Mouse (Mus musculus): ENCODE measurements around the gene Glud1. TPM values are rescaled to one million over a fixed set of nuclear protein-coding genes. Genes with fewer than 3 reads are reported as not detected.
A peak's percentile ranks its signal among the peaks of the same experiment; 100 is the strongest.

The Glud1 gene
- 100 to 1,000 TPM; 288 to 343 TPM for total RNA-seq (2021)

DNA sequence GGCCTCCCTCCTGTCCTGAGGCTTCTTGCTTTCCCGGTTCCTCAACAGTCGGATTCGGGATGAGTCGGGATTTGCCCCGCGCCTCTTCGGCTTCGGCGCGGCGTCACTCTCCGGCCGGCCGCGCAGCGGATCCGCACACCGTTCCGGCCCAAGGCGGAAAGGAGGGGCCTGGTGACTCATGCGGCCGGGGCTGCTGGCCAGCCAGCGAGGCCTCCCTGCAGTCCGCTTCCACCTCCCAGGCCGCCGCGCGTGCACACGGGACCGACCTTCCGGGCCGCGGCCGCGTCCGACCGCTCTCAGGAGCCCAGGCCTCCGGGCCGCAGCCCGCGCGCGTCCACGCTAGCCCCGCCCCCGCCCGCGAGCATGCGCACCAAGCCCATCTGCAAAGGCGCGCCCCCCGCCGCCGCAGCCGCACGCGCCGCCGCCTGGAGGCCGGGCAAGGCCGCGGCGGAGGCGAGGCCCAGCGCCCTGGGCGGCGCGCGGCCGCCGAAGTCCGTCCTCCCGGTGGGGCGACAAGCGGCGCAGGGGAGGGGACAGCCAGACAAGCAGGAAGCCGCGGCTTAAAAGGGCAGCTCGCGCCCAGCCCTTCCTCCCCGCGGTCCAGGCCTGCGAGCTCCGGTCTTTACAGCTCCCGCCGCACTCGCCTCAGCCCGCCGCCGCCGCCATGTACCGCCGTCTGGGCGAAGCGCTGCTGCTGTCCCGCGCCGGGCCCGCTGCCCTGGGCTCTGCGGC lies at the start of gene Glud1, which contains the start of gene Shld2:
Glud1 (plus strand) TSS at position 494 of the 732 bp plus-strand sequence.
Shld2 (minus strand) TSS at position 260 of the 732 bp plus-strand sequence.
- DNase-seq (ENCODE audit: extremely low spot score in 1 of 2, low spot score in 1 of 2) = peak; percentile 87 to 90

DNA sequence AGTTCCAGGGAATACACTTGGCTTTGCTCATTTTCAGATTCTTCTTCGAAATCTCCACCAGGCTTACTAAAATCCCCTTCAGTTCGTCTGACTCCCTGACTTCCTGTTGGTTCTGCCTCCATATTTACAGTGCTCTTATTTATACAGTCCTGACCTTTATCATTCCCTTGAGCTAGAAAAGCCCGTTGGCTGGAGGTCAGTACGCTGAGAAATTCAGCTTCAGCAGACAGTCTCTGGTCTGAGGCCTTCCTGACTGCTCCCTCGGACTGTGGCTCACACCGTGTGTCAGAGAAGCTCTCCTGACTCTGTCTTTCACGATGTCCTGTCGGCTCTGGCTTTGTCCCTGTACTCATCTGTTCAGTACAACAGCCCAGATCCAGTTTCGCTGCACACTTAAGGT lies 42.5 kb upstream of the Glud1 start:
- no peak for DNase-seq (ENCODE audit: extremely low spot score in 1 of 2, low spot score in 1 of 2)

DNA sequence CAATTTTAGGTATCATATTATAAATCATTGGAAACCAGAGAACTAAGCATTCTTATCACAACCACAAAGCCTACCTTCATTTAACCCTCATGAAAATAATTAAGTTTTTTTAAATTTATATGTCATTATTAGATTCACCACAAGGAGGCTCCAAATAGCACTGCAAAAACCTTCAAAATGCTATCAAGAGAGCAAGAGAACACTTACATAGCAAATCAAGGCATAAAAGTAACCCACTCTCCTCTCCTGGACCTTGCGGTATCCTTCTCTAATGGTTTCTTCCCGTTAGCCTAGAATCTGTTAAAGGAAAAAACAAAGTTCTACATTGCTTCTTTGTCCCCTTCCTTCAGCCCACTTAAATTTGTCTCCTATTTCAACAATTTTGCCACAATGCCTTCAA lies 37.2 kb upstream of the Glud1 start:
- DNase-seq (ENCODE audit: extremely low spot score in 1 of 2, low spot score in 1 of 2) = no peak

DNA sequence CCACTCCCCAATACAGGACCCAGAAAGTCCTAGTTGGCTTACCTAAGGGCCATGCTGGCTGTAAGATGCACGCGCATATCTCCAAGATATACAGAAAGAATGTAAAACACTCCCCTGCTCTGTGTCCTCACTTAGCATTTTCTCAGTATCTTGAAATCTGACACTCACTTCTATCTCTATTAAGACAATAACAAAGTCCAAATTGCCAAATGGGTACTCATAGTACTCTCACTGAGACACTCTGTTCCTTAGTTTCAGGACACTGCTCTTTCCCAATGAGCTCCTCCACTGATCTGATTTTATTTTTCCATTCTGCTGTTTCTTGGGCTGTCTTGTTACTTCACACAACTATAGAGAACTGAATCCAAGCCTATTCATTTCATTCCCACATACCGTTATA lies 36.4 kb upstream of the Glud1 start:
- DNase-seq (ENCODE audit: extremely low spot score in 1 of 2, low spot score in 1 of 2) = no peak

DNA sequence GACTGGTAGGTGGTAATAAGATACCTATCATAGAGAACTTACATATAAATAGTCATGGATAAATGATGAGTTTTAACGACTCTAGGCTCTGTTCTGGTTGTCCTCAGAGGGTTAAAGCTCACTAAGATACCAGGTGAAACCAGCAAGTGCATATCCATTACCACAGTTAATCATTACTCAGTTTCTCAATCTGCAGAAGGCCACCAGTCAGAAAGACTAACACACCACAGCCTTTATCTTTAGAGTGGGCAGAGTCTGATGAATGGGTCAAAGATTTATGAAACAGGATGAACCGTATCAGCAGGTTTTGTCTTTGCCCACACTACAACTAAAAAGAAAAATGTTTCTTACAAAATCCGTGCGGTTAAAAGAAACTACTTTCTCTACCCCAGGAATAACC lies 35.3 kb upstream of the Glud1 start:
- no peak for DNase-seq (ENCODE audit: extremely low spot score in 1 of 2, low spot score in 1 of 2)

DNA sequence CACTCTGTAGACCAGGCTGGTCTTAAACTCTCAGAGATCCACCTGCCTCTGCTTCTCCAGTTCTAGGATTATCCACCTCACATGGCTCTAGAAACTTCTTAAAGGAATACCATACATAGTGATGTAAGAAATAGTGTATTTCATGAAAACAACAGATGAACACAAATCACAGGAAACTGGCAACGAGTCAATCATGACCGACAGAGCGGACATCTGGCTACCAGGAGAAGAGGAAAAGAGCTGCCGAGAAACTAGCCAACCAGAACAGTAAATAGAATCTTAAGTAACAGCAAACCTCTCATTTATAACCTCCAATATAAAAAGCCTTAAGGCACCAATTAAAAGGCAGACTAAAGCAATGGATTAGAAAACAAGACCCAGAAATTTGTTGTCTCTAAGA lies 30.8 kb upstream of the Glud1 start:
- no peak for DNase-seq (ENCODE audit: extremely low spot score in 1 of 2, low spot score in 1 of 2)

DNA sequence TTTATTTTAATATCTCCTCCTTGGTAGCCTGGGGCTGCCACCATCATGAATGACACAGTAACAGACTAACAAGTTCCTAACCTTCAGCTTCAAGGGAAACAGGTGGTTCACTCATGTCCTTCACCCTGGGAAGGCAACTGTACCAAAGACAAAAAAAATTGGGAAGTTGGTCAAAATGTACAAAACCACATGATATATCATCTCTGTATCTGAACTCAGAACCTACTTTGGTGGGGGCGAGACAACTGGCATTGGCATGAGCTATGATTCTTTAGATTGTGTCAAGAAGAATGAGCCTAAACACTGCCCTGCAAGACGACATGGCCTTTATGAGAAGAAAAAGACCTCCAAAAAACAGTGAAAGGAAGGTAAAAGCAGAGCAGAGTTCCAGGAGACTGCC lies 29.7 kb upstream of the Glud1 start:
- DNase-seq (ENCODE audit: extremely low spot score in 1 of 2, low spot score in 1 of 2) = no peak

DNA sequence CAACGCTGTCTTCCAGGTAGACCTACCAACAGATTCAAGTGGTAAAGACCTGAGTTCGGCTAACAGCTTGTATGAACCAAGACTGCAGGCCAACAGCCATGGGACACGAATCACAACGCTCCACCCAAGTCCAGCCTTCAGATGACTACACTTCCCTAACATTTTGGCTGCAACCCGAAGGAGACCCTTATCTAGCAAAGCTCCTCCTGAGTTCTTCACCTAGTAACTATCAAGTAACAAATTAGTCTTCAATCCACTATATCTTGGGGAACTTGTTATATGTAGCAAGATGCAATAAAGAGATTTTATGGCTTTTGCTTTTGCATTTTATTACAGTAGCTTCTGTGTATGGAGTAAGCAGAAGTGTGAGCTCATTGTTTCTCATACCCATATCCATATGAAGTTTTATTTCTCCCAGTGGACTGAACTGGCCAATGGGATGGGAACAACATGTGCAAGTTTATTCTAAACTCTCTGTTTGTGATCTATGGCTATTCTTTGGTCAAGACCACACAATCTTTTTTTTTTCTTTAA lies 28.7 kb upstream of the Glud1 start:
- DNase-seq (ENCODE audit: extremely low spot score in 1 of 2, low spot score in 1 of 2) = no peak

DNA sequence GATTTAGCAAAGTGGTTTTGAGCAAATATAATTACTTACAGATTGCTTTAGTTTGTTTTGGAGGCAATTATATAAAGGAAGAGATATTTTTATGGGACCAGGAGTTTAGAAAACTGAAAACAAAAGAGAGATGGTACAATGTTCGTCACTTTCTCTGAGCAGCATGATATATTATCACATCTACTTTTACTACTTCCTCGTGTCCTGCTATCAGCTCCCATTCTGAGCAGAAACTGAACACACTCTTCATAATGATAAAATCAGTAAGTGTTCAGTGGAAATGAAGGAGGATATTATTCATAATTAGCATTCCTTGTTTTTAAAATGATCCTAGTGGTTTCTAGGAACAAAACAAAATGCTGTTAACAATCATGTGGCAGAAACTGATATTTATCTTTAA lies 22.1 kb upstream of the Glud1 start:
- no peak for DNase-seq (ENCODE audit: extremely low spot score in 1 of 2, low spot score in 1 of 2)

DNA sequence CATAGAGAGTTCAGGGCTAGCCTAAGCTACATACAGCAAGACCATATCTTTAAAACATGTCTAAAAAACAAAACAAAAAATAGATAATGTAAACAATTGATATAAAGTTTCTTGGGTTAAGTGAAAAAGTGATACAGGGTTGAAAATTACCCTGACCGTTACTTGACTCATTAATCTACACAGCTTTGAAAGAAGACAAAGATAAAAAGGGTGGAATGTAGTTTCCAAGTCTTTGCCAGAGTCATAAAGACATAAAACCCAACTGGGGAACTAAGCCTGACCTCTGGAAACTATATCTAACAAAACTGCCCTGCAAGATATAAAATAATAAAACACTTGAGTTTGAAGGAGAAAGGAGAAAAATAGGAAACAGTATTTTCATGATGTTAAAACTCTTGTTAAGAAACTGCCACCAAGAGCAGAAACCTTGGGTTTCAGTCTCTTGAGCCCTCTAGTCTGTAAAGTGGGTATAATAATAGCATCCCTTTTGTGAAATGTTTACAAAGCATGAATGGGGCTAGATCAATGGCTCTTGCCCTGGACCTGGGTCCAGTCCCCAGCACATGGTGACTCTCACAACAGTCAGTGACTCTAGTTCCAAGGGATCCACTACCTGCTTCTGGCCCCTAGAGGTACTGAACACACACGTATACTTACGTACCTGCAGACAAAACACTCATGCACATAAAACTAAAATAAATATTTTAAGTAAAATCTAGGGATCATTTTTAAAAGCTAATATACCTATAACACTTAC lies 21.1 kb upstream of the Glud1 start:
- DNase-seq (ENCODE audit: extremely low spot score in 1 of 2, low spot score in 1 of 2) = no peak

DNA sequence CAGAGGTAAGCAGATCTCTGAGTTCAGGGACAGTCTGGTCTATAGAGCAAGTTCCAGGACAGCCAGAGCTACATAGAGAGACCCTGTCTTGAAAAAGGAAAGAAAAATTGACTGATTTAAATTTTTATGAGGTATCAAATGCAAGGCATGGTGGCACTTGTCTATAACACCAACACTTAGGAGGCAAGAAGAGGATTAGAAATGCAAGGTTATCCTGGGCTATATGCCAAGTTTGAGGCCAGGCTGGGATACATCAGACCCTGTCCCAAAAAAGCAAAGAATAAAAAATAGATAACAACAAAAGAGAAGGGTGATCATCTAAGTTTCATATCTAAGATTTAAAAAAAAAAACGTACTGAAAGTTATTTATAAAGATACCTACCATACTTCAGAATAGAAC lies 20.3 kb upstream of the Glud1 start:
- no peak for DNase-seq (ENCODE audit: extremely low spot score in 1 of 2, low spot score in 1 of 2)

DNA sequence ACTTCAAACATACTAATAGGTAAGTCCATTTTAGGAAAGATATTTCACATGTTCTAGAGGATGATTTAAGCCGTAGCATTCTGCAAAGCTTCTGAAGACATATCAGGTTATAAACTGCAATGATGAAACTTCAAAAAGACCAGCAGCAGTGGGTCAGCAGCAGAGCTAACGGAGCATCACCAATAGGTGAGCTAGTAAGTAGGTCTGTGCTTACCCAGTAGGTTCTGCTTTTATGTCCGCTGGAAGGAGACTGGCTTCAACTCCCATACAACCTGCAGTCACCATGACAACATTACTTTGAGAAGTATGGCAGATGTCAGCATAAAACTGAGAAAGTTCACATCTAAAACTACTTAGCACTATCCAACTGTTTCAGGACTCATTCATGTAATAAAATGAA lies 16.9 kb upstream of the Glud1 start:
- DNase-seq (ENCODE audit: extremely low spot score in 1 of 2, low spot score in 1 of 2) = no peak

DNA sequence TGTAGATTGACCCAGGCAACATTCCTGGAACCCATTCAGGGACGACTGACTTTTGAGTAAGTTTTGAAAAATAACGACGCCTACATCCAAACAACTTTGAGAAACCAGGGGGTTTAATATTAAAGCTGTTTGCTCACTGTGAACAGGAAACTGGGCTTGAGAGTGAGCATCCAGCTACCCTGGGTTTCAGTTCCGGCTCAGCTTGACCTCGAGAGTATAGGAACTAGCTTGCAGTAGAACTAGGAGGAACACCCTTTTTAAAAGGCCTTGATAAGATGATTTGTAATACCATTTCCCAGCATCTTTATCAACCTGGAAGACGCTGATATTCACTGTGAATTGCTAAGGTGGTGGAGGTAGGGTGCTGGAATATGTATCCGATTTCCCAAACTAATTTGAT lies 14.2 kb upstream of the Glud1 start:
- no peak for DNase-seq (ENCODE audit: extremely low spot score in 1 of 2, low spot score in 1 of 2)

DNA sequence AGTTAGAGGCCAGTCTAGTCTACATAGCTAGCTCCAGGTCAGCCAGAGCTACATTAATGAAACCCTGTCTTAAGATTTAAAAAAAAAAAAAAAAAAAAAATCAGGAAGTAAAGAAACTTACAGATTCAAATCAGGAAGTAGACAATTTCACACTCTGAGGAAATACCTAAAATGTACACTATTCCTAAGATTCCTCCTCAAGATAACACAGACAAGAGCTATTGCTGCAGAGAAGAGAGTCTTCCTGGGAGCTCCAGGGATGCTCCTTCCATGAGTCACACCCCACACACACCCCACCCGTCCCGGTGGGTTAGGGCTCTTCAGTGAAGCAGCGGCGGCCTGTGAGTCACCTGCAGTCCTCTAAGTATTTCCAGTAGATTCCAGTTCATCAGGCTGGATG lies 13.5 kb upstream of the Glud1 start:
- DNase-seq (ENCODE audit: extremely low spot score in 1 of 2, low spot score in 1 of 2) = no peak

DNA sequence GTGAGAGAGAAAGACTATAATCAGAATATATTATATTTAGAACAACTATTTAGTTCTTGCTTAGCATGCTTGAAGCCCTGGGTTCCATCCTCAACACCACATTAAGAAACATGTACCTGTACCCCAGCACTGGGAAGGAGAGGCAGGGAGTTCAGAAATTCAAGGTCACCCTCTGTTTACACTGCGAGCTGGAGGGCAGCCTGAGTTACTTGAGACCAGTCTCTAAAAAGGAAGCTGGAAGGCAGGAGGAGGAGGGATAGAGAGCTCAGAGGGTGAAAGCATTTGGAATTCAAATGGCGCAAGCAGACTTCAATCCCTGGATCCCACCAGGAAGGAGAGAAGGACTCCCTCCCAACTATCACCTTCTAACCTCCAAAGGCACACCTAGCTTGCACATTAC lies 12.9 kb upstream of the Glud1 start:
- DNase-seq (ENCODE audit: extremely low spot score in 1 of 2, low spot score in 1 of 2) = no peak

DNA sequence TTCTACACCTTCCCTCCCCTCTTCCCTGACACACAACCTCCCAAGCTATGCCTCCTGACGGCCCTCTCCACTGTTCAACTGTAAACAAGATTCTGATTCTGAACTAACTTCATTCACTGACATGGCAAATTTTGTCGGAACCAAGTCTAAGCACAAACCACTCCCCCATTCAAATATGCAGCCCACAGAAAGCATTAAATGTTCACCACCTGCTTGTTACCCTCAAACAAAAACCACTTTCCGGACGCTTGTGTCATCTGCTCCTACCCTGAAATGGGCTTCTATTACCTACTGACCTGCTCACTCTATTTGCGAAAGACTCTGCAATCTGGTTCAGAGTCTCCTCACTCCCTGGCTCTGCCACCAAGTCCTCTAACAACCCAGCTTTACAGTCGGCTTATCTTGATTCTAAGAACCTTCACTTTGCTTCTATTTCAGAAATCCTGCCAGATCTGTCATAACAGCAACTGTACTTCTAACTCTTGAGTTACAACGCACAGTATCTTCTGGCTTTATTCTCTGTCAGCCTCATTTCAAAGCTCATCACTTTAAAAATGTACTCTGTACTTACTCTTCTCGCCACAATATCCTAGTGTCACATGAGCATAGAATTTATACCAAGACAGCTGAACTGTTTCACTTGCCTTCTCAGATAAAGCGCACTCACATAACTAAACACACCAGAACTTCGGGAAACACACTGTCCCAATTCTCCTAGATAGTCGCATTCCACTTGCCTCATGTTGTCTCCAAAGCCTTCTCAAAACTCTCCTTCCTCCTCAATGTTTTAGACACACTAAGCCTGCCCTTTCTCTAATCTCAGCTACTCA lies 11.4 kb upstream of the Glud1 start:
- no peak for DNase-seq (ENCODE audit: extremely low spot score in 1 of 2, low spot score in 1 of 2)

DNA sequence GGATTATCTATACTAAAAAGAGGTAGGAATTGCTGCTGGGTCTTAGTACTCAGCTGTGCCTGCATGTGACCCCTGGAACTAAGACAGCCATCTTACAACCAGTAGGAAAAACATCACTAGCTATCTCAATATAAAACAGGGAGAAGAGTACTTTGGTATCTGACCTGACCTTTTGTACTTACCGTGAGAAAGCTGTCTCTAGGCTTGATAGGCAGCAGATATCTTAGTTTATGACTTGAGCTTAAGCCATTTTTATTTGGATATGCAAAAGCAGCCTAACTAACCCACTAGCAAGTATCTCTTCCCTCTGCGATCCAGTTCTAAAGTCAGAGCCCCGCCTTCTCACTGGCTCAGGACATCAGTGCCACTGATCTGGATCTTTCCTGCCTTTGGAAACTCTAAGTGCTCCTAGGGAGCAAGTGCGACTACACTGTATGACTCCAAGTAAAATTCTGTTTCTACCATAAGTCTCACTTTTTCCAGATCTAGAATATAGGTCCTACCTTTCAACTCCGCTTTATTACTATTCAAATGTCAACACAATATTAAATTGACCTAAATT lies 7.8 kb upstream of the Glud1 start:
- DNase-seq (ENCODE audit: extremely low spot score in 1 of 2, low spot score in 1 of 2) = no peak

DNA sequence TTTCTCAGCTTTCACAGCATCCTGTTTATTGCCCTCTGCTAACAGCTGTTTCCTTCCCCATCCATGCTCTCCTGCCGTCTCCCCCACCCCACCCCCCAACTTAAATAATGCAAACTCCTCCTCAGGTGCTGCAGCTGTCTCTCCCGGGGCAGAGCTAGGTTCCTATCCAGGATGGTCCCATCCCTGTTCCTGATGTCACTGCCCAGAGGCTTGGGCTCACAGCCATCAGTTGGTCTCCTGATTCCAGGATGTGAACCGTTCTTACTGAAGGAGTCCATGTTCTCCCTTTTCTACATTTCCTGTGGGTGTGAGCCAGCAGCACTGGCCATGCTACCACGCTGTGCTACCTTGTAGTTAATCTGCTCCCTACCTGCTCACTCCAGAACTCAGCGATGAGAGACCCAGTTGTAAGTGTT lies 7.3 kb upstream of the Glud1 start:
- no peak for DNase-seq (ENCODE audit: extremely low spot score in 1 of 2, low spot score in 1 of 2)

DNA sequence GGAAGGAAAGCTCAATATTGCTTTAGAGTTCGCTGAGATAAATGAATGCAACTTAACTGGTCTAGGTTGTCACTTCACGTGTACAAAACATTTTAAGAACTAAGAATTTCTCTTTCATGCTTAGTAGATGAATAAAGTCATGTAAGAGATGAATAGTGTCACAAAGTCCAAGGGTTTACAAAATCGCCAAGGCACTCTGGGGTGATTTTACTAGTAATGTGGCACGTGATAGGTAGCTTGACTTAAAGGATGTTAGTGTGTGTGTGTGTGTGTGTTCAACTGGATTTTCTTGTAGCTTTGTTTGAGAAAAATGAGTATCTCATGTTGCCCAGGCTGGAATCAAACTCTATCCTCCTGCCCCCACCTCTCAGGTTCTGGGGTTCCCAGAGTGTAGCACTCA lies 1.3 kb upstream of the Glud1 start:
- DNase-seq (ENCODE audit: extremely low spot score in 1 of 2, low spot score in 1 of 2) = no peak

DNA sequence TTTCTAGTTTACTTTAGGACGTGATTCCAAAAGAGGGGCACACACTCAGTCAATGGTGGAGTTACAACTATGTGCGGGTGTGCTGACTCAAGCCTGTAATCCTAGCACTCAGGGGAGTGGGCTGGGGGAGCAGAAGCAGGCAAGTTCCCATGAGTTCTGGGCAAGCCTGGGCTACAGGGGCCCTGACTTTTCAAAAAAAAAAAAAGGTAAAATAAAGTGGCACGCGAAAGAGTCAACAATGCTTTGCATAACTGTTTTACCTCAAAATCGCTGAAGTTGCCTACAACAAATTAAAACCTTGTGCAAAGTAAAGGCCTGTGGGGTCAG lies 657 bp upstream of the Glud1 start:
- DNase-seq (ENCODE audit: extremely low spot score in 1 of 2, low spot score in 1 of 2) = no peak
